Mouse (Mus musculus) right cerebral cortex, postnatal 4 days (tissue): ENCODE results near the gene Map2k4.

Experiments
- DNase-seq: peaks from one replicate; pipeline ENCODE4 v3.0.0-alpha.2; 2022

Gene Map2k4

GRCm38 (mm10) chr11:65704861-65705260, 83.2 kb downstream of the Map2k4 start:
- no peak for DNase-seq

GRCm38 (mm10) chr11:65678824-65679402, 109.2 kb downstream of the Map2k4 start:
- DNase-seq = no peak

GRCm38 (mm10) chr11:65667348-65667969, 120.6 kb downstream of the Map2k4 start:
- DNase-seq = no peak

GRCm38 (mm10) chr11:65664903-65665302, 123.2 kb downstream of the Map2k4 start:
- no peak for DNase-seq

GRCm38 (mm10) chr11:65661790-65662522, 126.1 kb downstream of the Map2k4 start:
- no peak for DNase-seq

GRCm38 (mm10) chr11:65653932-65654331, 134.2 kb downstream of the Map2k4 start:
- DNase-seq = no peak

- no peak for DNase-seq
These were observed 136.7 kb downstream of the Map2k4 start for GRCm38 (mm10) chr11:65651426-65651825.

GRCm38 (mm10) chr11:65649956-65650715, 138.0 kb downstream of the Map2k4 start:
- no peak for DNase-seq

GRCm38 (mm10) chr11:65649469-65649868, 138.6 kb downstream of the Map2k4 start:
- no peak for DNase-seq

- DNase-seq = no peak
These were observed 141.8 kb downstream of the Map2k4 start for GRCm38 (mm10) chr11:65646314-65646713.

GRCm38 (mm10) chr11:65644539-65644938, 143.6 kb downstream of the Map2k4 start:
- no peak for DNase-seq

- DNase-seq = no peak
These were observed 147.8 kb downstream of the Map2k4 start for GRCm38 (mm10) chr11:65640261-65640660.
